Mouse (Mus musculus): Measurements from ENCODE around the gene Egf. TPM values are rescaled to one million over a fixed set of nuclear protein-coding genes. Genes with fewer than 3 reads are reported as not detected.
"Not testable (repeated sequence)": the region's sequence is repeated elsewhere in the genome, so short reads cannot be mapped to it uniquely, and the experiment has no call there.

The Egf gene
- total and polyA plus RNA-seq, 2 experiments from 2014 or later, result 1.2 to 1.3 TPM

- WGBS, result 95% methylated on average over 3 of the region's 3 CpGs
- H3K27ac ChIP-seq (ENCODE audit: low read depth, low read length), result no peak overlapping the region
- TF ChIP-seq CTCF (IDR thresholded peaks at IDR 0.05), result no peak
- H3K36me3 ChIP-seq (ENCODE audit: insufficient read depth, low read length), result no peaks in the 10 kb centered on the region
- H3K9me3 ChIP-seq (ENCODE audit: low read length), result no peaks in the 10 kb centered on the region
- DNase-seq (ENCODE audit: low spot score), result no peak
- no peak overlapping the region for H3K4me3 ChIP-seq (ENCODE audit: low read depth, low read length)
- H3K27me3 ChIP-seq (ENCODE audit: insufficient read depth, low read length), result no peaks in the 10 kb centered on the region
- no peak overlapping the region for H3K4me2 ChIP-seq (ENCODE audit: low read depth, low read length, poor library complexity, severe bottlenecking)
- ATAC-seq (ENCODE audit: low FRiP score), result no peak
- no peaks in the 10 kb centered on the region for H3K4me1 ChIP-seq (ENCODE audit: insufficient read depth, low read length)
- H3K9ac ChIP-seq (replicated peaks; ENCODE audit: low read length, poor library complexity, severe bottlenecking), result no peak overlapping the region
Observed at GRCm38 (mm10) chr3:129782746-129783145, 27.6 kb upstream of the Egf start.

GRCm38 (mm10) chr3:129781435-129781834, 26.3 kb upstream of the Egf start:
- 17% methylated on average over 10 of the region's 10 CpGs for whole genome bisulfite sequencing
- Histone ChIP-seq H3K9ac (replicated peaks; ENCODE audit: low read length, poor library complexity, severe bottlenecking) (no peak overlapping the region), H3K27ac (ENCODE audit: low read depth, low read length) (no peak overlapping the region), H3K4me2 (ENCODE audit: low read depth, low read length, poor library complexity, severe bottlenecking) (no peak overlapping the region), H3K9me3 (ENCODE audit: low read length) (no peaks in the 10 kb centered on the region), H3K4me3 (ENCODE audit: low read depth, low read length) (no peak overlapping the region), H3K27me3 (ENCODE audit: insufficient read depth, low read length) (no peaks in the 10 kb centered on the region), H3K36me3 (ENCODE audit: insufficient read depth, low read length) (no peaks in the 10 kb centered on the region), H3K4me1 (ENCODE audit: insufficient read depth, low read length) (no peaks in the 10 kb centered on the region)
- ATAC-seq (ENCODE audit: low FRiP score) (no peak), DNase-seq (ENCODE audit: low spot score) (no peak)
- TF ChIP-seq CTCF (IDR thresholded peaks at IDR 0.05), result no peak

GRCm38 (mm10) chr3:129771210-129771609, 16.1 kb upstream of the Egf start:
- no peak overlapping the region for H3K4me3 ChIP-seq (ENCODE audit: low read depth, low read length)

GRCm38 (mm10) chr3:129766971-129767794, 12.1 kb upstream of the Egf start:
- Histone ChIP-seq H3K9me3 (ENCODE audit: low read length) (peaks cover 5% of the 10 kb centered on the region; the same call in 1 of the 2 replicates), H3K4me2 (ENCODE audit: low read depth, low read length, poor library complexity, severe bottlenecking) (no peak overlapping the region), H3K4me1 (ENCODE audit: insufficient read depth, low read length) (no peaks in the 10 kb centered on the region), H3K4me3 (ENCODE audit: low read depth, low read length) (no peak overlapping the region), H3K27ac (ENCODE audit: low read depth, low read length) (no peak overlapping the region), H3K27me3 (ENCODE audit: insufficient read depth, low read length) (no peaks in the 10 kb centered on the region), H3K9ac (replicated peaks; ENCODE audit: low read length, poor library complexity, severe bottlenecking) (no peak overlapping the region), H3K36me3 (ENCODE audit: insufficient read depth, low read length) (no peaks in the 10 kb centered on the region)
- 86% methylated on average over 10 of the region's 10 CpGs for WGBS
- TF ChIP-seq CTCF (IDR thresholded peaks at IDR 0.05), result no peak
- ATAC-seq (ENCODE audit: low FRiP score) (no peak), DNase-seq (ENCODE audit: low spot score) (no peak)

More at GRCm38 (mm10) chr3:129771210-129771609, 16.1 kb upstream of the Egf start:
- H3K4me1 ChIP-seq (ENCODE audit: insufficient read depth, low read length), result no peaks in the 10 kb centered on the region
- H3K9ac ChIP-seq (replicated peaks; ENCODE audit: low read length, poor library complexity, severe bottlenecking), result no peak overlapping the region
- no peaks in the 10 kb centered on the region for H3K36me3 ChIP-seq (ENCODE audit: insufficient read depth, low read length)
- 88% methylated on average over 6 of the region's 6 CpGs for WGBS
- H3K9me3 ChIP-seq (ENCODE audit: low read length), result no peaks in the 10 kb centered on the region
- DNase-seq (ENCODE audit: low spot score), result no peak
- H3K27me3 ChIP-seq (ENCODE audit: insufficient read depth, low read length), result no peaks in the 10 kb centered on the region
- H3K4me2 ChIP-seq (ENCODE audit: low read depth, low read length, poor library complexity, severe bottlenecking), result no peak overlapping the region
- no peak overlapping the region for H3K27ac ChIP-seq (ENCODE audit: low read depth, low read length)
- no peak for ATAC-seq (ENCODE audit: low FRiP score)
- TF ChIP-seq CTCF (IDR thresholded peaks at IDR 0.05), result no peak

- H3K27me3 ChIP-seq (ENCODE audit: insufficient read depth, low read length), result no peaks in the 10 kb centered on the region
- WGBS, result 96% methylated on average over 4 of the region's 4 CpGs
- H3K36me3 ChIP-seq (ENCODE audit: insufficient read depth, low read length), result no peaks in the 10 kb centered on the region
- H3K4me1 ChIP-seq (ENCODE audit: insufficient read depth, low read length), result no peaks in the 10 kb centered on the region
- H3K4me2 ChIP-seq (ENCODE audit: low read depth, low read length, poor library complexity, severe bottlenecking), result no peak overlapping the region
- no peak overlapping the region for H3K4me3 ChIP-seq (ENCODE audit: low read depth, low read length)
- no peak overlapping the region for H3K9ac ChIP-seq (replicated peaks; ENCODE audit: low read length, poor library complexity, severe bottlenecking)
- no peak for ATAC-seq (ENCODE audit: low FRiP score)
- H3K9me3 ChIP-seq (ENCODE audit: low read length), result peaks cover 5% of the 10 kb centered on the region; the same call in 1 of the 2 replicates
- no peak for DNase-seq (ENCODE audit: low spot score)
- TF ChIP-seq CTCF (IDR thresholded peaks at IDR 0.05), result no peak
- no peak overlapping the region for H3K27ac ChIP-seq (ENCODE audit: low read depth, low read length)
Observed at GRCm38 (mm10) chr3:129766106-129766505, 11.0 kb upstream of the Egf start.

- H3K36me3 ChIP-seq (ENCODE audit: insufficient read depth, low read length); DNase-seq (ENCODE audit: low spot score); H3K27ac ChIP-seq (ENCODE audit: low read depth, low read length); H3K4me1 ChIP-seq (ENCODE audit: insufficient read depth, low read length); H3K9ac ChIP-seq (replicated peaks; ENCODE audit: low read length, poor library complexity, severe bottlenecking); H3K4me2 ChIP-seq (ENCODE audit: low read depth, low read length, poor library complexity, severe bottlenecking); H3K4me3 ChIP-seq (ENCODE audit: low read depth, low read length); H3K9me3 ChIP-seq (ENCODE audit: low read length); H3K27me3 ChIP-seq (ENCODE audit: insufficient read depth, low read length); ATAC-seq (ENCODE audit: low FRiP score): not testable (repeated sequence)
- WGBS, result 85% methylated on average over 1 of the region's 1 CpGs
Observed at GRCm38 (mm10) chr3:129757599-129757998, 2.5 kb upstream of the Egf start.
